In the genomic region with DNA sequence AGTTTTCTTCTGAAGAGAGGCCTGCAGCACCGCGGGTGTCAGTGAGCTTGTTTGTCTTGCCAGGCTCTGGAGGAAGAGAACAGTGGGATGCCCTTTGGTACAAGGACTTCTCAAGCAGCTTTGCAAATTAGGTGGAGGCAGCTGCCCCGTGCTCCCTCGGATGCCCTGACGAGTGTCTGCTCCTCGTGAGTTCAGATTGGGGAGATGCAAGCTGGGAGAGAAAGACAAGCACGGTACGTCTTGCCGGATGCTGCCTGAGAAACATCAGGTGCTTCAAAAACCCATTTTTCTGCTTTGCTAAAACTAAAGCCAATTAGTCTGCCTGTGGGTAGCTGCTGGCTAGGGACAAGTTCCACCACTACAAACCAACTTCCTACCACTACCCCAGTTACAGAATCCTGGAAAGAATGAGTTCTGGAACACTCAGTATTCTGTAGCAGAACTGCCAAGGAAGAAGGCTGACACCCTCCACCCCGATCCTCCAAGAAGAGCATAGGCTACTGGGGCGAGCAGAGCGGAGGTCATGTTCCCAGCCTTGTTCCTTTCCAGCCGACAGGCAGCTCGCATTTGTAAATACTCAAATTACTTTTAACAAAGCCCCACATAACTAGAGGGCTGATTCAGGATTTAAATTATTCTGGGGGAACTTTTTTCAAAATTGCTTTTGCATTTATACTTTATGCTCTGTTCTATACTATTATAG, we compare ENCODE assay signal across 10 mouse cellular contexts.
DNase-seq lines count a peak whose midpoint lies in the region; ATAC-seq lines count a peak whose summit lies in the region.
"Had no signal": no experiment of that assay in that cellular context is flagged by ENCODE, and none has a peak within 500 bp of the region (broad histone marks: within the 10 kb centered on the region; RNA-seq: fewer than 3 reads in every experiment).

No protein-coding gene starts in this region.

- no peaks in the 10 kb centered on the region for H3K27me3 ChIP-seq in limb, embryonic 11.5 days (ENCODE audit: control insufficient read depth, insufficient read depth, low read length)
- peaks cover 20% of the 10 kb centered on the region for H3K27me3 ChIP-seq in limb, embryonic 10.5 days (ENCODE audit: low read depth, poor library complexity, severe bottlenecking)
- H3K27me3 ChIP-seq in hindbrain, embryonic 11.5 days (ENCODE audit: control insufficient read depth, insufficient read depth, low read length): peaks cover 4% of the 10 kb centered on the region; the same call in 1 of the 2 replicates
- H3K27me3 ChIP-seq in neural tube, embryonic 15.5 days (replicated peaks): no peaks in the 10 kb centered on the region
- H3K27me3 ChIP-seq: Patski had no signal

- no peak for DNase-seq in limb, embryonic 11.5 days (ENCODE audit: low spot score)
- DNase-seq in limb, embryonic 10.5 days (ENCODE audit: low spot score): no peak
- DNase-seq in cerebellum, postnatal 25 days: peak; percentile 64 to 65
- peak; percentile 36 for DNase-seq in hindbrain, embryonic 11.5 days (ENCODE audit: low spot score)
- DNase-seq in thymus, adult 18-20 months: no peak
- no peak for DNase-seq in embryo, embryonic 9.5 days (ENCODE audit: extremely low spot score)

- ATAC-seq in limb, embryonic 11.5 days (ENCODE audit: insufficient number of reproducible peaks, low FRiP score, low TSS enrichment, low read depth): no peak
- ATAC-seq in hindbrain, embryonic 11.5 days (ENCODE audit: low FRiP score): 0 out of 2 replicates have a peak, but pooled peaks have one; percentile 33
- ATAC-seq in neural tube, embryonic 15.5 days (ENCODE audit: low FRiP score): no peak
- ATAC-seq: Patski had no signal

- H3K36me3 ChIP-seq in limb, embryonic 11.5 days (ENCODE audit: control insufficient read depth, insufficient read depth, low read length): no peaks in the 10 kb centered on the region
- H3K36me3 ChIP-seq in limb, embryonic 10.5 days: no peaks in the 10 kb centered on the region
- H3K36me3 ChIP-seq in hindbrain, embryonic 11.5 days (ENCODE audit: control insufficient read depth, insufficient read depth, low read length): no peaks in the 10 kb centered on the region
- no peaks in the 10 kb centered on the region for H3K36me3 ChIP-seq in neural tube, embryonic 15.5 days
- H3K36me3 ChIP-seq: heart, embryonic 15.5 days had no signal

- H3K4me1 ChIP-seq in limb, embryonic 11.5 days (ENCODE audit: control insufficient read depth, insufficient read depth, low read length): no peaks in the 10 kb centered on the region
- H3K4me1 ChIP-seq in limb, embryonic 10.5 days: peaks cover 15% of the 10 kb centered on the region
- peaks cover 8% of the 10 kb centered on the region for H3K4me1 ChIP-seq in hindbrain, embryonic 11.5 days (replicated peaks; ENCODE audit: control insufficient read depth, insufficient read depth, low read length)
- H3K4me1 ChIP-seq in neural tube, embryonic 15.5 days: peaks cover 18% of the 10 kb centered on the region
- H3K4me1 ChIP-seq: heart, embryonic 15.5 days had no signal

- H3K4me2 ChIP-seq in limb, embryonic 11.5 days (ENCODE audit: low read depth, severe bottlenecking): peak overlapping the region; percentile 12; the same call in 1 of the 2 replicates
- 0 out of 2 replicates have a peak overlapping the region, but pooled peaks have one; percentile 15 for H3K4me2 ChIP-seq in hindbrain, embryonic 11.5 days (replicated peaks; ENCODE audit: low read depth, low read length)
- H3K4me2 ChIP-seq in neural tube, embryonic 15.5 days: peak overlapping the region; percentile 25
- H3K4me2 ChIP-seq: heart, embryonic 15.5 days had no signal

- no peak overlapping the region for H3K9ac ChIP-seq in limb, embryonic 11.5 days (ENCODE audit: low read length)
- no peak overlapping the region for H3K9ac ChIP-seq in hindbrain, embryonic 11.5 days (ENCODE audit: low read depth, low read length)
- H3K9ac ChIP-seq in neural tube, embryonic 15.5 days (replicated peaks): no peak overlapping the region
- H3K9ac ChIP-seq: heart, embryonic 15.5 days had no signal

- no peaks in the 10 kb centered on the region for H3K9me3 ChIP-seq in limb, embryonic 11.5 days (ENCODE audit: control insufficient read depth, low read length)
- no peaks in the 10 kb centered on the region for H3K9me3 ChIP-seq in limb, embryonic 10.5 days (replicated peaks)
- H3K9me3 ChIP-seq in hindbrain, embryonic 11.5 days (ENCODE audit: control insufficient read depth, low read length): no peaks in the 10 kb centered on the region
- no peaks in the 10 kb centered on the region for H3K9me3 ChIP-seq in neural tube, embryonic 15.5 days (replicated peaks)
- H3K9me3 ChIP-seq: heart, embryonic 15.5 days had no signal

- 10% methylated on average over 14 of the region's 14 CpGs for WGBS in limb, embryonic 11.5 days
- 12% methylated on average over 14 of the region's 14 CpGs for WGBS in limb, embryonic 10.5 days
- 3% methylated on average over 14 of the region's 14 CpGs for WGBS in hindbrain, embryonic 11.5 days
- WGBS in neural tube, embryonic 15.5 days: 15% methylated on average over 14 of the region's 14 CpGs

- H3K4me3 ChIP-seq in limb, embryonic 11.5 days (ENCODE audit: low read depth, low read length): no peak overlapping the region
- H3K4me3 ChIP-seq in limb, embryonic 10.5 days: no peak overlapping the region
- no peak overlapping the region for H3K4me3 ChIP-seq in hindbrain, embryonic 11.5 days (ENCODE audit: low read depth, low read length)
- no peak overlapping the region for H3K4me3 ChIP-seq in neural tube, embryonic 15.5 days (replicated peaks)
- H3K4me3 ChIP-seq: heart, embryonic 15.5 days; left cerebral cortex, adult 2 months had no signal

- no peak overlapping the region for H3K27ac ChIP-seq in limb, embryonic 11.5 days (replicated peaks; ENCODE audit: low read depth, low read length)
- no peak overlapping the region for H3K27ac ChIP-seq in limb, embryonic 10.5 days
- no peak overlapping the region for H3K27ac ChIP-seq in hindbrain, embryonic 11.5 days (ENCODE audit: low read depth, low read length)
- no peak overlapping the region for H3K27ac ChIP-seq in neural tube, embryonic 15.5 days (replicated peaks)
- H3K27ac ChIP-seq: heart, embryonic 15.5 days; left cerebral cortex, adult 2 months had no signal

Comparison
In these comparisons a context has a peak if more than half of its experiments do, and no peak if none do; other contexts are left out.
1. DNase-seq: peak in cerebellum, postnatal 25 days (2 of 2) and hindbrain, embryonic 11.5 days (single experiment); none in limb, embryonic 11.5 days (single experiment), limb, embryonic 10.5 days (single experiment), thymus, adult 18-20 months (0 of 2) and embryo, embryonic 9.5 days (single experiment).
2. Peak in every context shown above with its lines, with median percentiles within 50 percentile points of each other: H3K4me2 ChIP-seq.